Mouse (Mus musculus) thymus, adult 2 months (tissue): Measurements from ENCODE around the gene Grap2. TPM values are rescaled to one million over a fixed set of nuclear protein-coding genes. Genes with fewer than 3 reads are reported as not detected.
A peak's percentile ranks its signal among the peaks of the same experiment; 100 is the strongest.

Source experiments
- DNase-seq: peaks from one replicate; pipeline ENCODE4 v3.0.0; 2021
- H3K27ac ChIP-seq: fragments of 200-500 bp; 2 replicates; pipeline ENCODE4 v1.5.1; 2012; ENCODE audit warnings: low read length, control low read depth; ENCODE audit not compliant: control insufficient read depth, insufficient read depth
- H3K27me3 ChIP-seq: fragments of 200-500 bp; 2 replicates; pipeline ENCODE4 v1.6.1; 2012; ENCODE audit warnings: mild to moderate bottlenecking, low read length, moderate library complexity, mixed read lengths; ENCODE audit not compliant: control insufficient read depth, insufficient read depth
- H3K36me3 ChIP-seq: fragments of 200-500 bp; 2 replicates; pipeline ENCODE4 v1.6.1; 2012; ENCODE audit warnings: mild to moderate bottlenecking, low read length, moderate library complexity; ENCODE audit not compliant: control insufficient read depth, insufficient read depth
- H3K4me1 ChIP-seq: fragments of 200-500 bp; replicated peaks from 2 replicates; pipeline ENCODE4 v1.6.1; 2012; ENCODE audit warnings: low read length; ENCODE audit not compliant: control insufficient read depth, insufficient read depth
- H3K4me3 ChIP-seq: fragments of 200-500 bp; 2 replicates; pipeline ENCODE4 v1.5.1; 2012; ENCODE audit warnings: mild to moderate bottlenecking, low read length, control low read depth, moderate library complexity; ENCODE audit not compliant: control insufficient read depth, insufficient read depth
- CTCF ChIP-seq: fragments of 200-500 bp; IDR thresholded peaks from 2 replicates; pipeline ENCODE4 v1.5.1; 2012; ENCODE audit warnings: mild to moderate bottlenecking, control low read depth, low read length, moderate library complexity, borderline replicate concordance; ENCODE audit not compliant: control insufficient read depth, poor library complexity, insufficient read depth; ENCODE audit errors: extremely low read depth
- POLR2A ChIP-seq: fragments of 200-500 bp; IDR thresholded peaks from 2 replicates; pipeline ENCODE4 v1.6.1; 2012; ENCODE audit warnings: mild to moderate bottlenecking, low read length, control low read depth, moderate library complexity; ENCODE audit not compliant: control insufficient read depth, poor library complexity, insufficient read depth; ENCODE audit errors: extremely low read depth
- WGBS: fragments of 180-500 bp; shearing (Covaris S2); methylation state at CpG from one replicate; pipeline ENCODE4 v1.1.7; 2018; 5-methylcytosine and 5-hydroxymethylcytosine counted together
- polyA plus RNA-seq: library from polyadenylated mRNA; depleted of rRNA; stranded (reverse); fragments of >200 nt; gene quantifications from 2 replicates; pipeline ENCODE4 v1.2.3, GENCODE M21; 2012

Gene Grap2
- polyA plus RNA-seq, 1 experiment: 139 TPM

DNA sequence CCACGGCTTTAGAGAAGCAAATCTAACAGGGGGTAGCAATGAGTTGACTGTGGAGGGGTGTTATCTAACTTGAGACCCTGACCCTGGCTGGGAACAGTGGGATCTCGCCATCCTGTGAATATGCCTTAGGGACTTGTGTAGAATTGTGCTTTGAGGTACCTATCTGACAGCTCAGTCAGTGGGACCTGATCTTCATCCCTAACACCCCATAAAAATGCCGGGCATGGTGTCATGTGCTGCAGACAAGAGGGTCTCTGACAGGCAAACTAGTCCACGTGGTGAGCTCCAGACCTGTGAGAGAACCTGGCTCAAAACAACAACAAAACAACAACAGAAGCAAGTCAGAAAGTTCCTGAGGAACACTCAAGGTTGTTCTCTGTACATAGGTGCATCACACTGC is 27.4 kb downstream of the Grap2 start:
- Histone ChIP-seq H3K27me3 (no peaks in the 10 kb centered on the region), H3K4me1 (peaks cover 62% of the 10 kb centered on the region), H3K27ac (peak overlapping the region; percentile 34; the same call in 1 of the 2 replicates), H3K36me3 (peaks cover 22% of the 10 kb centered on the region), H3K4me3 (no peak overlapping the region)
- no peak for DNase-seq
- TF ChIP-seq CTCF (no peak), POLR2A (no peak)
- 74% methylated on average over 4 of the region's 4 CpGs for WGBS

DNA sequence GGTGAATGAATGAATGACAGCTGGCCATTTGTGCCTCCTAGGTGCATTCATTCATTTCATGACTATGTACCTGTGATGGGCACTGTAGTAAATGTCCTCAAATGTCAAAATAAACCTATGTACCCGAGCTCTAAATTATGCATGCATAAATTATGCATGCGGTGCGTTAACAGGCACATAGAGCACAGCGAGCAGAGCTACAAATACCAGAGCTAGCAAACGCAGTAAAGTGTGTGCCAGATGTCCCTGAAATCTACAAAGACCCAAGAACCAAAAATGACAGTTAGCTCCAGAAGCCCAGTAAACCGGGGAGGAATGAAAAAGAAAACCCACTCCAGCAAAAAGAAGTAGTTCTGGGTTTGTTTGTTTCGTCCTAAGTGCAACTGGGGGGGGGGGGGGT is 29.1 kb downstream of the Grap2 start:
- 41% methylated on average over 7 of the region's 7 CpGs for WGBS
- Histone ChIP-seq H3K27me3 (no peaks in the 10 kb centered on the region), H3K4me1 (peaks cover 66% of the 10 kb centered on the region), H3K4me3 (no peak overlapping the region), H3K36me3 (peaks cover 11% of the 10 kb centered on the region), H3K27ac (peak overlapping the region; percentile 16; the same call in 1 of the 2 replicates)
- no peak for DNase-seq
- TF ChIP-seq POLR2A: no peak
- TF ChIP-seq CTCF: no peak

DNA sequence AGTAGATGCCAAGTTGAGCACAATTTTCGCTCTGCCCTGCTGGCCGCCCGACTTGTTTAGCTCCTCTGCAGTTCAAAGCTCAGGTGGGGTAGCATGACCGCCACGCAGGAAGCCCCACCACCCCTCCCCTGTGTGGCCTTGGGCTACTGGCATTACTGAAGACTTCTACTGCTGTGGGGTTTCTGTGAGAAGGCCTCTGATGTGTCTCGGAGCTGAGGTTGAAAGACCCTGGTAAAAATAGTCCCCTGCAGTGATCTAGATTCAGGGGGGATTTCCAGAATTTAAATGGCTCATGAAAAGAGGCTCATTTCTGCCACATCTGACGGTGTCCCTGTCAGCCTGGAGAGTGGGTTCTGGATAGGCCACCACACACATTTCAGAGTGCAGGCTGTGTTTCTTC is 30.1 kb downstream of the Grap2 start:
- Histone ChIP-seq H3K27me3 (no peaks in the 10 kb centered on the region), H3K27ac (peak overlapping the region; percentile 16), H3K4me1 (peaks cover 70% of the 10 kb centered on the region), H3K36me3 (peaks cover 10% of the 10 kb centered on the region; the same call in 1 of the 2 replicates), H3K4me3 (no peak overlapping the region)
- TF ChIP-seq CTCF: no peak
- no peak for TF ChIP-seq POLR2A
- peak; percentile 57 for DNase-seq
- 5% methylated on average over 7 of the region's 7 CpGs for WGBS

DNA sequence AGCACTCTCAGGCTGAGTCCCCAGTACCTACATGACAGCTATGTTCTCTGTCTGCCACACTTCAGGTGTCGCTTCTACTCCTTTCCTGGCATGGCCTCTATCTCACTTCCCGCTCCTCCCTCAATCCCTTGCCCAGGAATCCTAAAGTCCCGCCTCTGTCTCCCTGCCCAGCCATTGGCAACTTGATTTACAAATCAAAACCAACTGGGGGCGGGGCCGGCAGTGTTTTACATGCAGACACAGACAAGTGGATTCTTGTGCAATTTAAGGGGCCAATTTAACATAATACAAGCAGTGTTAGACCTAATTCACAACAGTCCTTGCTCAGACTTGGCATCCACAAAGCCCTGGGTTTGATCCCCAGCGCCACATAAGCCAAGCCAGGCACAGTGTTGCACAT is 31.6 kb downstream of the Grap2 start:
- 98% methylated on average over 6 of the region's 6 CpGs for WGBS
- no peak for DNase-seq
- TF ChIP-seq POLR2A: no peak
- no peak for TF ChIP-seq CTCF

DNA sequence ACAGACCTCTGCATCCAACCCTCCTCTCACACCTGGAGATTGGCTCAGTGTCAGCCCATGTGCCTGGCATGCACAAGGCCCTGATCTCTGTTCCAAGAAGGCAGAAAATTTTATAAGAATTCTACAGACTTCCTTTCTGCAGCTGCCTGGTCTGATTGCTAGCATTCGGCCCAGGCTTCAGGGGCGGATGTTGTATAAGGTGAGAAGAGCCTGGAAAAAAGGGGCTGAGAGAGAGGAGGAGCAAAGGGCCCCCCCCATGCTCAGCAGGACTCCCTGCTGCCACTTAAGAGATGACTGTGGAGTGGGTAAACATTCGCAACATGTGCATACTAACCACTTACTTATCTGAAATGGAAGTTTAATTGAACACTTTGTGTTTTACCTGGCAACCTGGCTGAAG is 35.6 kb downstream of the Grap2 start:
- Histone ChIP-seq H3K27me3 (no peaks in the 10 kb centered on the region), H3K27ac (peak overlapping the region; percentile 46)

More for the DNA sequence above, 31.6 kb downstream of the Grap2 start:
- H3K27me3 ChIP-seq: no peaks in the 10 kb centered on the region
- no peak overlapping the region for H3K27ac ChIP-seq
- H3K4me3 ChIP-seq: no peak overlapping the region
- H3K4me1 ChIP-seq: peaks cover 70% of the 10 kb centered on the region
- H3K36me3 ChIP-seq: peaks cover 10% of the 10 kb centered on the region; the same call in 1 of the 2 replicates

DNA sequence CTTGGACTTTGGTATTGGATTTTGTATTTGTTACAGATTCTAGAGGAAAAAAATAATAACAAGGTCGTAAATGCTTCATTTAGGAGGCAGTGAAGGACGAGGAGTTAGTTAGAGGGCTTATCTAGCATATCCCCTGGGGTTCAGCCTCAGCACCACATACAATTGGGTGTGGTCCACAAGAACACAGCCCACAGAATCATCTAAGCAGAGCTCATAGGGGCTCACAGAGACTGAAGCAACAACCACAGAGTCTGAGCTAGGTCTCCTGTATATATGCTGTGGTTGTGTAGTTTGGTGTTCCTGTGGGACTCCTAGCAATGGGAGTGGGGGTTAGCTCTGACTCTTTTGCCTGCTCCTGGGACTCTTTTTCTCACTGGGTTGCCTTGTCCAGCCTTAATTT is 37.9 kb downstream of the Grap2 start:
- no peak overlapping the region for H3K4me3 ChIP-seq
- no peak for DNase-seq
- peak overlapping the region; percentile 26; the same call in 1 of the 2 replicates for H3K27ac ChIP-seq
- H3K4me1 ChIP-seq: peaks cover 68% of the 10 kb centered on the region
- H3K36me3 ChIP-seq: 0 out of 2 replicates have a peak, but pooled peaks cover 5% of the 10 kb centered on the region
- 57% methylated on average over 2 of the region's 2 CpGs for WGBS
- no peaks in the 10 kb centered on the region for H3K27me3 ChIP-seq
- no peak for TF ChIP-seq CTCF
- no peak for TF ChIP-seq POLR2A

More for the DNA sequence above, 35.6 kb downstream of the Grap2 start:
- Histone ChIP-seq H3K4me3 (no peak overlapping the region), H3K4me1 (peaks cover 57% of the 10 kb centered on the region), H3K36me3 (peaks cover 10% of the 10 kb centered on the region; the same call in 1 of the 2 replicates)
- 34% methylated on average over 3 of the region's 3 CpGs for WGBS
- TF ChIP-seq POLR2A: no peak
- DNase-seq: peak; percentile 45

DNA sequence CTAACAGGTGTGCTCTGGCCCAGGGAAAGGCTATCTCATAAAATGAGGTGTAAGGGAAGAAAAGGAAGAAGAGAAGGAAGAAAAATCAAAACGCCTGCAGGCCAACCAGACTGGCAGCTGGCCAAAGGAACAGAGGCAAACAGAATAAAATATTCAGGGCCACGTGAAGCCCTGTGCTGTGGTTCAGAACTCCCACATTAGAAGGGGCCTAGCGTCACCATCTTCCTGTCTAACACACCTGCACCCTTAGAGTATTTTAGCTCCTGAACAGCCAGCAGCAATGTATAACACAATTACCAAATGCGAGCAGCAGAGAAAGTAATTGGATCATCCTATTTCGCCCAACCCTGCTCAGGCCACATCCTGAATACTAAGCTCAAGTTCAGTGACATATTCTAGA is 39.1 kb downstream of the Grap2 start:
- peak overlapping the region; percentile 24; the same call in 1 of the 2 replicates for H3K27ac ChIP-seq
- peak; percentile 79 for DNase-seq
- no peak overlapping the region for H3K4me3 ChIP-seq
- WGBS: 3% methylated on average over 5 of the region's 5 CpGs
- no peak for TF ChIP-seq POLR2A
- no peak for TF ChIP-seq CTCF
- H3K36me3 ChIP-seq: 0 out of 2 replicates have a peak, but pooled peaks cover 2% of the 10 kb centered on the region
- H3K27me3 ChIP-seq: no peaks in the 10 kb centered on the region
- peaks cover 70% of the 10 kb centered on the region for H3K4me1 ChIP-seq
